Mouse (Mus musculus) naive thymus-derived CD4-positive, alpha-beta T cell, adult 5 months (primary cell): ENCODE measurements around the gene Eya4. TPM values are rescaled to one million over a fixed set of nuclear protein-coding genes. Genes with fewer than 3 reads are reported as not detected.

Experiments
- polyA plus RNA-seq: library from polyadenylated mRNA; unstranded; fragments of 100-300 nt; shearing (Covaris generic); gene quantifications from one replicate; pipeline ENCODE4 v1.2.1, GENCODE M21; 2017

The Eya4 gene
- not detected for polyA plus RNA-seq

DNA sequence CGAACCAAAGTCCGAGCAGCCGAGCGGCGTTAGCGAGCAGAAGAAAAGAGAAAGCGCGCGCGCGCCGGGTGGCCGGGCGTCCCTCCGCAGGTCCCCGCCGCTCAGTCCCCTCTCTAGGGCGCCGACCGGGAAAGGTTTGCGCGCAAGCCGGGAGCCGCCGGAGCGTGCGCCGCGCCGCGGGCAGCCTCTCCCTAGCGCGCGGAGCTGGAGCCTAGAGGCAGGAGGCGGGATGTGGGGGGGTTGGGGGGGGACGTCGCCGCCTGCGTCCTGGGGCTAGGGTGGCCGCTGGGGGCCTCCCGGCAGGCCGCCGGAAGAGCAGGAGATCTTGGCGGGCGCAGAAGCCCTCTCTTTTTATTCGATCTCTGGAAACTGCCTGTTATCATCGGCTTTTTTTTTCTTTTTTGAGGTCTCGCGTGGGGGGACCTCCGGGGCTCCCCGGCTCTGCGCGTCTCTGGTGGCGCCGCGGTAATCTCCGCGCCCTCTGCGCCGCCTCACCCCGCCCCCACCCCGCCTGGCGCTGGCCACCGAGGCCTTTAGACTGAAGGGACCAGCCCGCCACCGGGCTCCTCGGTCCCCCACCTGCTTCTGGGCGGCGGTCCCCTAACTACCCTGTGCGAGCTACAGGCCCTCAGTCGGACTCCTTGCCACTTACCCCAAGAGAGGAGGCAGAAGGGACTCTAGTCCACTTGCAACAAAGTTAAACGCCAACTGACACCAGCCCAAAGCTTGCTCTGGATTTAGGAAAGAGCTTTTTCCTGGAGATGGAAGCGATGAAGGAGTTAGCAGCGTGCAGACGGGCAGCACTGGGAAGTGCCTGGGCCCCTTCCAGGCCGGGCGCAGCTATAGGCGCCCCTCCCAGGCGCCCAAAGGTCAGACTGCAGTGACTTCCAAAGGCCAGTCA, at the start of gene Eya4:
Gene Eya4 (minus strand): TSS at position 776 of the 901 bp plus-strand sequence.

